Mouse (Mus musculus) embryonic fibroblast, embryonic 13.5 days (primary cell): ENCODE data around the gene Lrrc1.

ENCODE experiments used
- CTCF ChIP-seq: IDR thresholded peaks from 2 replicates; pipeline ENCODE4 v1.5.1; 2011; ENCODE audit warnings: mild to moderate bottlenecking, control low read depth, low read length, moderate library complexity, borderline replicate concordance; ENCODE audit not compliant: insufficient read depth
- POLR2A ChIP-seq: IDR thresholded peaks from 2 replicates; pipeline ENCODE4 v1.6.1; 2011; ENCODE audit warnings: low read depth, mild to moderate bottlenecking, control low read depth, low read length, moderate library complexity

DNA sequence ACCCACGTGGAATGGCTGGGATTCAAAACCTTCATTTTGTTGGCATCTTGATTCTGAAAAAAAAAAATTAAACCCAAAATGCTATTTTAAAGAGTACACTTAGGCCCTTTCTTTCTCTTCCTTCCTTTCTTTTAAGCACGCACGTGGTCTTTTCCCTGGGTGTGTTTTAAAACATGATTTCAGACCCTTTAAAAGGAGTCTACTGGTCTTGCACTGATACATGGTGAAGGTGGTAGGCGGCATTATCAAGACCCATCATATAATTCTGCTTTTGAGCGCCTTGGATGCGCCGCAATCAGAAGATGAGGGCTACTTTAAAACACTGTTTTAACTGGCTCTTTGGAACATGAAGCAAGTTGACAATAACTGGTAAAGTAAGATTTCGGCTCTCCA lies 115.9 kb downstream of the Lrrc1 start:
- TF ChIP-seq CTCF (no peak), POLR2A (no peak)
